Mouse (Mus musculus) midbrain, embryonic 14.5 days (tissue): ENCODE results near the gene Guca1a. TPM values are rescaled to one million over a fixed set of nuclear protein-coding genes. Genes with fewer than 3 reads are reported as not detected.

ENCODE experiments used
- ATAC-seq: fragments of 200-750 bp; cut with Nextera tagmentation; 2 replicates; pipeline ENCODE4 v1.8.0; 2017; ENCODE audit warnings: moderate number of reproducible peaks, moderate library complexity; ENCODE audit not compliant: low FRiP score, low TSS enrichment
- DNase-seq: peaks from one replicate; pipeline ENCODE4 v3.0.0-alpha.2; 2015
- H3K27ac ChIP-seq: fragments of 300-500 bp; sonication (generic); replicated peaks from 2 replicates; pipeline ENCODE4 v1.5.1; 2014; ENCODE audit warnings: mild to moderate bottlenecking, low read depth, low read length, moderate library complexity
- H3K27me3 ChIP-seq: fragments of 300-500 bp; sonication (generic); 2 replicates; pipeline ENCODE4 v1.6.1; 2014; ENCODE audit warnings: low read length, control low read depth, mixed read lengths; ENCODE audit not compliant: control insufficient read depth, insufficient read depth
- H3K36me3 ChIP-seq: fragments of 300-500 bp; sonication (generic); 2 replicates; pipeline ENCODE4 v1.6.1; 2014; ENCODE audit warnings: low read length, control low read depth; ENCODE audit not compliant: control insufficient read depth, insufficient read depth
- H3K4me1 ChIP-seq: fragments of 300-500 bp; sonication (generic); 2 replicates; pipeline ENCODE4 v1.6.1; 2014; ENCODE audit warnings: mild to moderate bottlenecking, antibody characterized with exemption, low read length, control low read depth; ENCODE audit not compliant: control insufficient read depth, insufficient read depth
- H3K4me2 ChIP-seq: fragments of 300-500 bp; sonication (generic); 2 replicates; pipeline ENCODE4 v1.6.1; 2014; ENCODE audit warnings: mild to moderate bottlenecking, low read length, moderate library complexity
- H3K4me3 ChIP-seq: fragments of 300-500 bp; sonication (generic); replicated peaks from 2 replicates; pipeline ENCODE4 v1.5.1; 2014; ENCODE audit warnings: low read depth, low read length
- H3K9ac ChIP-seq: fragments of 300-500 bp; sonication (generic); replicated peaks from 2 replicates; pipeline ENCODE4 v1.6.1; 2014; ENCODE audit warnings: mild to moderate bottlenecking, low read length, moderate library complexity
- H3K9me3 ChIP-seq: fragments of 300-500 bp; sonication (generic); 2 replicates; pipeline ENCODE4 v1.6.1; 2016; ENCODE audit warnings: low read length, control low read depth, mixed read lengths; ENCODE audit not compliant: control insufficient read depth
- WGBS: fragments of 180-500 bp; shearing (Covaris S2); extraction: QIAGEN DNeasy Blood & Tissue Kit; methylation state at CpG from one replicate; pipeline ENCODE4 v1.1.7; 2014; 5-methylcytosine and 5-hydroxymethylcytosine counted together
- polyA plus RNA-seq: library from polyadenylated mRNA; unstranded; fragments of >200 nt; fragmentation: Nextera tagmentation; extraction: Ambion mirVana; gene quantifications from 2 replicates; pipeline ENCODE4 v1.2.1, GENCODE M21; 2014

The Guca1a gene
- polyA plus RNA-seq, 1 experiment from 2014 or later: 0.50 TPM

- no peaks in the 10 kb centered on the region for H3K36me3 ChIP-seq
- WGBS: 87% methylated on average over 8 of the region's 8 CpGs
- no peak overlapping the region for H3K4me3 ChIP-seq
- no peaks in the 10 kb centered on the region; the same call in none of the 2 replicates for H3K4me1 ChIP-seq
- H3K27me3 ChIP-seq: 0 out of 2 replicates have a peak, but pooled peaks cover 11% of the 10 kb centered on the region
- ATAC-seq (no peak), DNase-seq (no peak)
- H3K4me2 ChIP-seq: no peak overlapping the region
- H3K9ac ChIP-seq: no peak overlapping the region
- H3K27ac ChIP-seq: no peak overlapping the region
- H3K9me3 ChIP-seq: no peaks in the 10 kb centered on the region
Observed at GRCm38 (mm10) chr17:47399091-47399490, 1.3 kb downstream of the Guca1a start.

DNA sequence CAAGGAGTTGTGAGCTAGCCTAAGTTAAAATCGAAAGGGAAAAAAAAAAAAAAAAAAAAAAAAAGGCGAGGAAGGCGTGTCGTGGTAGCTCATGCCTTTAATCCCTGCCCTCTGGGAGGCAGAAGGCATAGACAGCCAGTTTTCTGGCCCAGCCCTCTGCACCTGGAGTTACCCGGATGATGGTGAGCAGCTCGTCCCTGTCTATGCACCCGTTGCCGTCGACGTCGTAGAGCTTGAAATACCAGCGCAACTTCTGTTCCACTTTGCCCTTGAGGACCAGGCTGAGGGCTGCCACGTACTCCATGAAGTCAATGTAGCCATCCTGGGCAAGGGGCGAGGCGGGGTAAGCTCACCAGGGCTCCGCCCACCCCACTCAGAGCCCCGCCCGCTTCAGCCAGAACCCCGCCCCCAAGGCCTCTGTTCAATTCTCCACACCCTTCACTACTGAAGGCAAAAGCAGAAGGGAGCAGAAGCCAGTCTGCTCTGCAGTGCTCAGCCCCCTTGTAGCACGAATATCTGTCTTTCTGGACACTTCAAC is 4.9 kb downstream of the Guca1a start:
- no peak; the same call in 1 of the 2 replicates for ATAC-seq
- Histone ChIP-seq H3K4me2 (peak overlapping the region; percentile 40), H3K27ac (no peak overlapping the region), H3K9ac (no peak overlapping the region), H3K36me3 (no peaks in the 10 kb centered on the region), H3K27me3 (0 out of 2 replicates have a peak, but pooled peaks cover 11% of the 10 kb centered on the region), H3K4me1 (no peaks in the 10 kb centered on the region; the same call in none of the 2 replicates), H3K4me3 (0 out of 2 replicates have a peak overlapping the region, but pooled peaks have one; percentile 9), H3K9me3 (no peaks in the 10 kb centered on the region)
- DNase-seq: peak; percentile 60
- 2% methylated on average over 19 of the region's 20 CpGs for WGBS

DNA sequence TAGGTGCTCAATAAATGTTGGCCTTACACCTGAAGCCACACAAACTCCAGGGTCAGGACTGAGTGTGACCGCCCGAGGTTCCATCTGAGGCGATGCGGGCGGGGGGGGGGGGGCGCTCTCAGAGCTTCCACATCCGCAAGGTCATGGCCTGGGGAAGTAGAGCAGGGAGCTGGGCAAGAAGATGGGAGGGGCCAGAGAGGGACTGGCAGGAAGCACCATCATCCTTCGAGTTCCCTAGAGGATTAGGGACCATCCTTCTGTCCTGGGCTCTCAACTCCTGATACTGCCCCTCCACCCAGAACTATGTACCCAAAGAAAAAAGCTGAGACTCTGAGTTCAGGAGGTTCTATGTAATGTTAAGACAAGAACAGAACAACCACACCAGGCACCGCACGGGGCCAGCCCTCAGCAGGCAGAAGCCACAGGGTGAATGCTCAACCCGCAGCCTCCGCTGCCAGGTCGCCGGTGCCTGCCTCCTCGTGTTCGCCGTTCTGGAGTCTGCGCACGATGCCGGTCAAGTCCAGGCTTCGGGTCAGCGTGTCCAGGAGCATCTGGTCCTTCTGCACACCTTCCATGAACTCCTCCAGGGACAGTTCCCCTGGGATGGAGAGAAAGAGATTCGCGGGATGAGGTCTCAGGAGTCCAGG is 6.0 kb downstream of the Guca1a start:
- 0 out of 2 replicates have a peak overlapping the region, but pooled peaks have one; percentile 2 for H3K4me3 ChIP-seq
- ATAC-seq (no peak), DNase-seq (peak; percentile 23)
- H3K27ac ChIP-seq: no peak overlapping the region
- no peaks in the 10 kb centered on the region for H3K36me3 ChIP-seq
- H3K4me1 ChIP-seq: no peaks in the 10 kb centered on the region; the same call in none of the 2 replicates
- no peak overlapping the region for H3K9ac ChIP-seq
- WGBS: 22% methylated on average over 24 of the region's 24 CpGs
- no peaks in the 10 kb centered on the region for H3K9me3 ChIP-seq
- peak overlapping the region; percentile 40 for H3K4me2 ChIP-seq
- 0 out of 2 replicates have a peak, but pooled peaks cover 11% of the 10 kb centered on the region for H3K27me3 ChIP-seq

- DNase-seq (peak; percentile 48), ATAC-seq (no peak)
- Histone ChIP-seq H3K27me3 (no peaks in the 10 kb centered on the region), H3K27ac (no peak overlapping the region), H3K9me3 (no peaks in the 10 kb centered on the region), H3K4me2 (no peak overlapping the region), H3K4me3 (no peak overlapping the region), H3K4me1 (no peaks in the 10 kb centered on the region), H3K9ac (no peak overlapping the region), H3K36me3 (no peaks in the 10 kb centered on the region)
- 68% methylated on average over 4 of the region's 4 CpGs for WGBS
Observed at GRCm38 (mm10) chr17:47386649-47387048, 13.7 kb downstream of the Guca1a start.

GRCm38 (mm10) chr17:47385145-47385544 is 15.2 kb downstream of the Guca1a start, which contains the start of gene Guca1b:
TSS of gene Guca1b (plus strand) at chr17:47385393.
- 25% methylated on average over 9 of the region's 10 CpGs for WGBS
- H3K4me2 ChIP-seq: no peak within 1 kb of the TSS
- ATAC-seq: no peak

GRCm38 (mm10) chr17:47384064-47384463 is 16.3 kb downstream of the Guca1a start:
- no peaks in the 10 kb centered on the region for H3K4me1 ChIP-seq
- H3K27me3 ChIP-seq: no peaks in the 10 kb centered on the region
- ATAC-seq (no peak), DNase-seq (no peak)
- H3K9me3 ChIP-seq: no peaks in the 10 kb centered on the region
- peaks cover 15% of the 10 kb centered on the region for H3K36me3 ChIP-seq
- no peak overlapping the region for H3K27ac ChIP-seq
- no peak overlapping the region for H3K4me2 ChIP-seq
- whole genome bisulfite sequencing: 89% methylated on average over 3 of the region's 3 CpGs
- H3K4me3 ChIP-seq: no peak overlapping the region
- H3K9ac ChIP-seq: no peak overlapping the region

More at GRCm38 (mm10) chr17:47385145-47385544, 15.2 kb downstream of the Guca1a start, which contains the start of gene Guca1b:
- H3K9ac ChIP-seq: no peak within 1 kb of the TSS
- H3K27ac ChIP-seq: no peak within 1 kb of the TSS
- H3K4me3 ChIP-seq: no peak within 1 kb of the TSS
- H3K27me3 ChIP-seq: no peaks in the 10 kb centered on the region
- H3K4me1 ChIP-seq: no peaks in the 10 kb centered on the region
- H3K36me3 ChIP-seq: peaks cover 4% of the 10 kb centered on the region; the same call in 1 of the 2 replicates
- no peaks in the 10 kb centered on the region for H3K9me3 ChIP-seq
- no peak for DNase-seq

GRCm38 (mm10) chr17:47383266-47383665 is 17.1 kb downstream of the Guca1a start:
- no peak for DNase-seq
- 90% methylated on average over 4 of the region's 4 CpGs for WGBS

GRCm38 (mm10) chr17:47381917-47382316 is 18.5 kb downstream of the Guca1a start:
- Histone ChIP-seq H3K4me1 (no peaks in the 10 kb centered on the region), H3K9me3 (no peaks in the 10 kb centered on the region), H3K4me2 (no peak overlapping the region), H3K36me3 (peaks cover 35% of the 10 kb centered on the region), H3K27ac (no peak overlapping the region), H3K4me3 (no peak overlapping the region), H3K27me3 (no peaks in the 10 kb centered on the region), H3K9ac (no peak overlapping the region; the same call in 1 of the 2 replicates)
- ATAC-seq (no peak), DNase-seq (peak; percentile 25)
- 52% methylated on average over 11 of the region's 11 CpGs for WGBS

More at GRCm38 (mm10) chr17:47383266-47383665, 17.1 kb downstream of the Guca1a start:
- no peaks in the 10 kb centered on the region for H3K9me3 ChIP-seq
- H3K36me3 ChIP-seq: peaks cover 21% of the 10 kb centered on the region
- no peak overlapping the region for H3K9ac ChIP-seq
- H3K4me1 ChIP-seq: no peaks in the 10 kb centered on the region
- no peak overlapping the region for H3K4me3 ChIP-seq
- H3K27ac ChIP-seq: no peak overlapping the region
- H3K27me3 ChIP-seq: no peaks in the 10 kb centered on the region
- no peak overlapping the region for H3K4me2 ChIP-seq
- no peak for ATAC-seq
